Mouse (Mus musculus): ENCODE data around the gene Stard3nl.

- TF ChIP-seq POLR2A (IDR thresholded peaks at IDR 0.05; ENCODE audit: insufficient read depth, low read depth, low read length) (no peak), CTCF (IDR thresholded peaks at IDR 0.05; ENCODE audit: insufficient read depth, low read depth, low read length) (no peak)
These were observed 34.3 kb upstream of the Stard3nl start for GRCm38 (mm10) chr13:19429812-19430370.

Data from olfactory bulb, adult 2 months (tissue).